Mouse (Mus musculus): ENCODE data around the gene Zcchc14.

Zcchc14 gene

DNA sequence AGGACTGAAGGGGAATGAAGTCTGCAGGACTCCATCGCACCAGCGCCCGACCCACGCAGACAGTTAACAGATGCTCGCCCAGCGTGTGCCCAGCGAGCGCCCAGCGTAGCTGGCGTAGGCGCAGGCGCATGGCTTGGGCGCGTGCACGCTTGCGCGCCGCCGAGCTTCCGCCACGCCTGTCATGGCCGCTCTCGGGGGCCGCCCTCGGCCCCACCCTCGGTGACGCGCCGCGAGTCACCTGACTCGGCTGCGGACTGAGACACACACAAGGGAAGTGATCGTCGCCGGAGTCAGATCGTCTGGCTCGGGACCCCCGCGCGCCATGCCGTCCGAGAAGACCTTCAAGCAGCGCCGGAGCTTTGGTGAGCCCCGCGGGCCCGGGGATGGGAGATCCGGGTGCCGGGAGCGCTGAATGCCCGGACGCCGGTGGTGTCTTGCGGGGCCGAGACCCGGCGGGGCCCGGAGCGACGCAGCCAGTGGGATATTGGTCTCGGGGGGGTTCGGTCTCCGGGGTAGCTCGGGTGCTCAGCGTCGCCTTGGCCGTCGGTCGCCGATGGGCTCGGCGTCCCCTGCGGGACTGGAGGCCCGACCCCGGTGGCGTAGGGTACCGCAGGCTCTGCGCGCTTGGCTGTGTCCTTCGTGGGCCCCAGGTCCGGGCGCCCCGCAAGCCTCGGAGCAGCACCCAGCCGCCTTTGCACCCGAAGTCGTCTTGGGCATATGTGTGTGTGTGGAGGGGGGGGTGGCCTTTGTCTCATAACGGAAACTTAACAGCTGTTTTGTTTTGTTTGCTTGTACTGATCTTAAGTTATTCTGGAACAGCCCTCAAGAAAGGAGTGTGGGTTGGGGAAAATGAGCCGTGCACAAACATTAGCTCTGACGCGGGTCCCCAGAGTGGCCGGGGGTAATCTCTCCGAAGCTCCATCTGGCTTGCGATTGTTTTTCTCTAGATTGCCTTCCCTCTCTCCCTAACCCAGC lies 62.2 kb downstream of the Zcchc14 start, which contains the start of gene Map1lc3b:
Map1lc3b (plus strand) TSS at position 159 of the 975 bp plus-strand sequence.
- in situ Hi-C loops (cut with MboI, MseI): loop anchor here (5.0 to 25.0 kb wide), 9 partner anchors 38 to 1972 kb away; partner anchors contain the start of genes Cdt1 (in 1 of the 2), Cox4i1 (in 1 of the 2), Cyba (in 1 of the 2) and Emc8 (in 1 of the 2)

DNA sequence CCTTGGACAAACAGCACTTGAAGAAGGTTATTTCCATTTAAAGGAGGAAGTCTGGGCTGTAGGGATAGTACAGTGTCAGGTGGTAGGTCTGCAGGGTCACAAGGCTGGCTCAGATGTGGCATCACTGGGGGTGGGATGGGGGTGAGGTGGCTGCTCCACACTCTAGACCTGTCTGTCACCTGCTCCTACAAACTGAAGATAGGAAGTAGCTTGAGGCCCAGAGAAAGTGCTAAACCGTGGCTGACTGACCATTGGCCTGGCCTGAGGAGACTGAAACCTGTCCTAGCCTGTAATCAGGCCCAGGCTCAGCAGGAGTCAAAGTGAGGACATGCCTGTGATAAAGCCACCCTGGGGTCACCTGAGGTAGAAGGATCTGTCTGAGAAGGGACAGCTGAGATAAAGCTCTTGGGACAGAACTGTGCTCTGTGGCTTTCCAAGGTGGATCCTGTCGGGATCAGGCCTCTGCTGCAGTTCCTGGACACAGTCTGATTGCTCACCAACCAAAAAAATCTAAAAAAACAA lies 63.4 kb downstream of the Zcchc14 start:
- in situ Hi-C loops (cut with MboI, MseI): loop anchor here (10.0 to 25.0 kb wide), 9 partner anchors 323 to 1973 kb away; partner anchors contain the start of genes Mvd (in 2 of the 2), Cdt1 (in 1 of the 2), Cox4i1 (in 1 of the 2) and Cyba (in 1 of the 2)

DNA sequence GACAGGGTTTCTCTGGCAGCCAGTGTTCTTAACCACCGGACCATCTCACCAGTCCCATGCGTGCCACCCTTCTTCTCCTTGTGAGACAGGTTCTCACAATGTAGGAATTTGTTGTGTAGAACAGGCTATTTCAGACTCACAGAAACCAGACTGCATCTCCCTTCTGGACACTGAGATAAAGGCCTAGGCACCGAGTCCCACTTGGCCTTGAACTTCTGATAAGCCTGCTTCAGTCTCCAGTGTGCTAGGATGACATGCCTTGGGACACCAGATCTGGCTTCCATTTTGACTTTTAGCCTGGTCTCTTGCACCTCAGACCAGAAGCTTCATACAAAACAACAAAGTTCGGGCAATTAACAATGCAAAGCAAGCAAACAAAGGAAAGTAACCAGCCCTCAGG lies 64.0 kb downstream of the Zcchc14 start:
- in situ Hi-C loops (cut with MboI, MseI): loop anchor here (10.0 to 25.0 kb wide), 9 partner anchors 324 to 1974 kb away; partner anchors contain the start of genes Mvd (in 2 of the 2), Cdt1 (in 1 of the 2), Cox4i1 (in 1 of the 2) and Cyba (in 1 of the 2)

DNA sequence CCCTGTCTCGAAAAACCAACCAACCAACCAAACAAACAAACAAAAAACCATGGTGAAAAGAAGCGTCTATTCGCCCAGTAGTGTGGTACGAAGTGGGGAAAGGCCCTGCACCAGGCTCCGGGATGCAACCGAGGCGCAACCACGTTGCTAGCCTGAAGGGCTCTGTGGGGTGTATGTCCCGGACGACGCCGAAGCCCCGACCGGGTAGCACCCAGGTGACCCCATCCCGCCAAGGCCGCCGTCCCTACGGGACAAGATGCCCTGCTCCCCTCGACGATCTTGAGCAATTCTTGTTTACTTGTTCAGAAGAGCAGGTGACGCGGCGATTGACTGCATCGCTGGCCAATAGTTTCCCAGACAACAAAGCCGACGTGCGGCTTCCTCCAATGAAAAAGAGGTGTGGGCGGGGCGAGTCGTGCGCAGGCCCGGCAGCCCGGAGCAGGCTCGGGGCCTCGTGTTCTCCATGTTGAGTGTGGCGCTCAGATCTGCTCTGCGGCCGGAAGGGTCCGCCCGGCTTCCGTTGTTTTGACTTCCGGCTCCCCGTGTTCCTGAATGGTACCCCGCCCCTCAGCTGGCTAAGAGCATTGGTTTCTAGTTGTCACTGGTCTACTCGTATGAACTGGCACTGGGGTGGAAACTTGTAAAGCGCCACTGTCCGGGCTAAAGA lies 67.4 kb downstream of the Zcchc14 start:
- in situ Hi-C loops (cut with MboI, MseI): loop anchor here (10.0 to 25.0 kb wide), 9 partner anchors 327 to 1977 kb away; partner anchors contain the start of genes Mvd (in 2 of the 2), Cdt1 (in 1 of the 2), Cox4i1 (in 1 of the 2) and Cyba (in 1 of the 2)

DNA sequence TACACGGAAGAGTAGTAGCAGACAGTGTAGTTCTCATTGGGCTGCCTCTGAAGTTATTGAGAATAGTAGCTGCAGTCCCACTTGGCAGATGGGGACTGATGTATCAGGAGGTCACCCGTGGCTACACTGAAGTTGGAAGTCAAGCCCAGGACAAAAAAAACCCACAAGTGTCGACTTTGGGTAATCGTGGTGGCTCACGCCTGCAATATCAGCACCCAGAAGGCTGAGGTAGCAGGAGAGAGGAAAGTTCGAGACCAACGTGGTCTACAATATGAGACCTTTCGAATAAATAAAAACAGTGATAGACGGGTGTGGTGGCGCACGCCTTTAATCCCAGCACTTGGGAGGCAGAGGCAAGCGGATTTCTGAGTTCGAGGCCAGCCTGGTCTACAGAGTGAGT lies 68.0 kb downstream of the Zcchc14 start:
- in situ Hi-C loops (cut with MboI, MseI): loop anchor here (10.0 to 25.0 kb wide), 9 partner anchors 328 to 1978 kb away; partner anchors contain the start of genes Mvd (in 2 of the 2), Cdt1 (in 1 of the 2), Cox4i1 (in 1 of the 2) and Cyba (in 1 of the 2)

DNA sequence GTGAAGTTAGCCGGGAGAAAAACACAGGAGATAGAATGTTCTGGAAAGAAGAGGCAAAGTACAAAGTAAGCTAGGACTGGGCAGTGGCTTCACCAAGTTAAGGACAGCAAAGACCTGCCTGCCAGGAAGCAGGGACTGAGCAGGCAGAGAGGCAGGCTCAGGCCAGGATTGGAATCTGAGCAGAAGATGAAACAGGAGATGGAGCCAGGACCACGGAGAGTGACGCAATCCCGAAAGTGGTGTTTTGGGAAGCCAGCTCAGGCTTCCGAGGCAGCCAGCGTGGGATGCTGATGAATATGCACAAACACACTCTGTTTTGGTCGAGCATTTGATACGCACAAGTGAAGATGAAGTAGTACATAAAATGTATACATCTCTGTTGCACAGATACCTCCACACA lies 69.0 kb downstream of the Zcchc14 start:
- in situ Hi-C loops (cut with MboI, MseI): loop anchor here (10.0 to 25.0 kb wide), 9 partner anchors 329 to 1979 kb away; partner anchors contain the start of genes Mvd (in 2 of the 2), Cdt1 (in 1 of the 2), Cox4i1 (in 1 of the 2) and Cyba (in 1 of the 2)

DNA sequence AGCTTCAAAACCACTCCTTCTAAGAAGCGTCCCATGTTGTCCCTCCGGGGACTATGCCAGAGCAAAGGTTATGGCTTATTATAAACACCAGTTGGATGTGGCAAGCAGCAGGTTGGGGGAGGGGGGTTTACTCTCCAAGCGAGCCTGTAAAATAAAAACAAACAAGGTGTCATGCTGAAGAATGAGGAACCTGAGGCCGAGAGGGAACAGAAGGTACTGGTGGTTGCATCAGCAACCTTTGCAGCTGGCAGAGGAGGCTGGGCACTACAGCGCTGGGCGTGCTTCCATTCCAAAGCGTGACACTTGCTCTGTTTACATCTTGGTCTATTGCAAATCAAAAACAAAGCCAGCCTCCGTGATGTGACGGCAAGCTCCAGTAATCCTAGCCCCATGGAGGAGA lies 72.2 kb downstream of the Zcchc14 start:
- in situ Hi-C loops (cut with MboI, MseI): loop anchor here (10.0 to 25.0 kb wide), 9 partner anchors 332 to 1982 kb away; partner anchors contain the start of genes Mvd (in 2 of the 2), Cdt1 (in 1 of the 2), Cox4i1 (in 1 of the 2) and Cyba (in 1 of the 2)

DNA sequence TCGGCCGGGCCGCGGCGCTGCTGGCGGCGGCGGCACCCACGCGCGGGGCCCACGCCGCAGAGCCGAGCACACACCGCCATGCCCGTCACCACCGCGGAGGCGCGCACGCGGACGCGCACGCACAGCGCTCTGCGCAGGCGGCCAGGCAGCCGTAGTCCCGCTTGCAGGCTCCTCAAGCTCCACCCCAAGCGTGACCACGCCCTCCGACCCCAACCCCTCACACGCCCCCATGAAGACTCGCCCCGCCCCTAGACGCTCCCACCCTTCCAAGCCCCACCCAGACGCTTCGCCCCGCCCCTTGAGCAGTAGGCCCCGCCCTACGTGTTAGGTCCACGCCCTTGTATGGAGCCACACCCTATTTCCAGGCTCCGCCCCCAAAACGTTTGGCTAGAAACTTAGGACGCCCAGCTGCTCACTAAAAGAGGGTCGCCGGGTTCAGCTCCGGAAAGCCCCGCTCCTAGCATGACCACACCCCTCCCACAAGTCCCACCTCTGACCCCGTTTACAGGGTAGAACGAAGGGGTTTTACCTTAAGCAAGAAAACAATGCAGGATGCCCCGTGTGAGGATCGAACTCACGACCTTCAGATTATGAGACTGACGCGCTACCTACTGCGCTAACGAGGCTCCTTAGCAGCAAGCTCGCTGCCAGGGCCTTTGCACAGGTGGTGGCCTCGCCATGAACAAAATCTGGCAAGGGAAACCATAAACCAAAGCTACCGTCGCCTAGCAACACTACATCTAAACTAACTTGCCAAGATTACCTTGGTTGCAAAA lies 73.8 kb downstream of the Zcchc14 start, which contains the start of gene Fbxo31:
Fbxo31 (minus strand) TSS at position 131 of the 776 bp plus-strand sequence.
- in situ Hi-C loops (cut with MboI, MseI): loop anchor here (5.0 to 25.0 kb wide), 9 partner anchors 333 to 1983 kb away; partner anchors contain the start of genes Cdt1 (in 1 of the 2), Cox4i1 (in 1 of the 2), Cyba (in 1 of the 2) and Emc8 (in 1 of the 2)

DNA sequence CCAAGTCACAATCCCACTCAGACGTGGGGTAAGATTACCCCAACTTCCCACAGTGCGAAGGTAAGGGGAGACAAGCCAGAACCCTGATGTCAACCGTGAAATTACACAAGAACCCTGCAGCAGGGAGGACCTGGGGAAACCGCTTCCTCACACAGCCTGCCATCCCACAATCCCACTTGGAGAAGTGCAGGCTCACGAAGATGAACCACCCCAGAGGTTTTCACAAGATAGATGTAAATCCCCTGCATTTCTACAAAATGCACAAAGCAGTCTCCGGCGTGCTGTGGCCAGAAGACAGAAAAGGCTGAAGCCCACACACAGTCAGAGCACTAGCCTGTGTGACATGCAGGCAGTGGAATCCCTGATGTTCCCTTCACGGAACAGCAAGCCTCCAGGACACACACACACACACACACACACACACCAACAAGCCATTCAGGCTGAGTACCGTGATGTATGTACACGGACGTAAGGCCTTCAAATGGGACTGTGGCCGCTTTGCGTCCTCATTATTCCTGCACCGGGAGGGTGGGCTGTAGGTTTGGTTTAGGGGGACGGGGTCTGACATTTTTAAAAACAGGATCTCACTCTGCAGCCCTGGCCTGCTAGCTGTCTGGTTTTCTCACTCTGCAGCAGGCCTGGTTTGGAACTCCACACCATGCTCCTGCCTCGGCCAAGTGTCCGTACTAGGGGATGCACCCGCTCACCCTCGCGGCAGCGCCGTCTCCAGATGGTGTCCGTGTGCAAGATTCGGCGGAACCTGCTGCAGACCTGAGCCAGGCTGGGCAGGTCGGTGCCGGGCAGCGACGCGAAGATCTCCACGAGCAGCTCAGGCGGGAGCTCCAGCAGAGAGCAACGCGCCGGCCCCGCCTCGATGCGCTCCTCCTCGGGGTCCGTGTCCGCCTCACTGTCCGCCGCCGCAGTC lies 74.7 kb downstream of the Zcchc14 start:
- in situ Hi-C loops (cut with MboI, MseI): loop anchor here (5.0 to 25.0 kb wide), 9 partner anchors 334 to 1984 kb away; partner anchors contain the start of genes Cdt1 (in 1 of the 2), Cox4i1 (in 1 of the 2), Cyba (in 1 of the 2) and Emc8 (in 1 of the 2)

DNA sequence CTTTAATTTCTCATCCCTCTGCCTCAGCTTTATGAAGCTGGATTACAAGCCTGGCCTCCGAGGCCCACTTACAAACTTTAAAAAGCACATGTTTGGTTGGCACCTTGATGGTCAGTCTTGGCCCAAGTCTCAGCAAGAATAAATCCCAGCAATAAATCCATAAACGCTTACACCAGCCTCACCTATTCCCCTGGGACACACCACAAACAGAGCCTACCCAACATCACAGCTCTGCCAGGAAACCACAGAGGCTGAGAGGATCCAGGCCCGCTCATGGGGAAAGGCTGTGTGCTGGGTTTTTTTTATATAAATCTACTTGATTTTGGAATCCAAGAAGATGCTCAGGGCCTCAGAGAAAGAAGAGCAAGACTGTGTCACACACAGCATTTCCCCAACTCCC lies 77.0 kb downstream of the Zcchc14 start:
- in situ Hi-C loops (cut with MboI, MseI): loop anchor here (5.0 to 25.0 kb wide), 9 partner anchors 337 to 1987 kb away; partner anchors contain the start of genes Cdt1 (in 1 of the 2), Cox4i1 (in 1 of the 2), Cyba (in 1 of the 2) and Emc8 (in 1 of the 2)

DNA sequence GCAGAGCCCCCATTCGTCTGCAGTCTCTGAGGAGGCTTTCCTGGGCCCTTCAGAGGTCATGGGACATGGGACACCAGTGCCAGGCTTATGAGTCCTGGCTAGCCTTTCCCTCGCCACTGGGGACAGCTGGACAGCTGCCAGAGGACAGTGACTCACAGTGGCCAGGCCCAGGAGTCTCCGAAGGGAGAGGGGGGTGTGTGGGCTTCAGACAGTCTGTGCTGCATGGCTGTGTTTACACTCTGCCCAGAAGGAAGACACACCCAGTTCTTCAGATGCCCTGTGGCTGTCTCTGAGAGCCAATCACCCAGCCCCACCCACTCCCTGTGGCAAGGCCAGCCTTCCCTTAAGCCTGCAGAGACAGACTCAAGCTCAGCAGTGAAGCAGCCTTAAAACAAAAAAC lies 79.4 kb downstream of the Zcchc14 start:
- in situ Hi-C loops (cut with MboI, MseI): no loop called here

DNA sequence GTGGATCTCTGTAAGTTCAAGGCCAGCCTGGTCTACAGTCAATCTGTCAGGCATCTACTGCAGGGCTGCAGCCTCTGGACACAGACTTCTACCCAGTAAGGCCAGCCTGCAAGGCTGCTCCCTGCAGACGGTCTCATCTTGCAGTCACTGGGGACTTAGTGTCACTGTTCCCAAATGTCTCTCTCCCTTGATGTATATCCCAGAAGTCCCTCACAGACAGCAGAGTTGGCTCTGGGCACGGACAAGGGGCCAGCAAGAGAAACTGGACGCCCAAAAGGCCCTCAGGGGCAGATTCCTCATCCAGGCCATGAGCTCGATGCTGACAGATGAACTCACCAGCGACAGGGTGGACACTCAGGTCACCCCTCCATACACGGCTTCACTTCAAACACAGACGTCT lies 80.6 kb downstream of the Zcchc14 start:
- in situ Hi-C loops (cut with MboI, MseI): no loop called here

DNA sequence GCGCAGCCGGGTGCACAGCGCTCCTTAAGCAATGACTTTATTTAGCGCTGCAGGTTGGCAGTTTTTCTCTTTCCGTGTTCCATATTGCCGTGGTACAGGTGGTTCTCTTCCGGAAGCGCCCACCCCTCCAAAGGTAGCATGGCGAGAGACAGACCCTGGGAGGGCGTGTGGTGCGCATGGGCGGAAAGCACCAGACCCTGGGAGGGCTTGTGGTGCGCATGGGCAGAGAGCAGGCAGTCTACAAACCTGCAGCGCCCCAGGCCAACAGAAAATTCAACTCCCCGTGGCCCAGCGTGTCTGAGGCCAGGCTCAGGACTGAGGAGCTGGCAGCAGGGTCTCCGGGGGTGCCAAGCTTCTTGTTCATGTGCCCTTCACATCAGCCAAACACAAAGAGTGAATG lies 81.9 kb downstream of the Zcchc14 start:
- in situ Hi-C loops (cut with MboI, MseI): no loop called here

DNA sequence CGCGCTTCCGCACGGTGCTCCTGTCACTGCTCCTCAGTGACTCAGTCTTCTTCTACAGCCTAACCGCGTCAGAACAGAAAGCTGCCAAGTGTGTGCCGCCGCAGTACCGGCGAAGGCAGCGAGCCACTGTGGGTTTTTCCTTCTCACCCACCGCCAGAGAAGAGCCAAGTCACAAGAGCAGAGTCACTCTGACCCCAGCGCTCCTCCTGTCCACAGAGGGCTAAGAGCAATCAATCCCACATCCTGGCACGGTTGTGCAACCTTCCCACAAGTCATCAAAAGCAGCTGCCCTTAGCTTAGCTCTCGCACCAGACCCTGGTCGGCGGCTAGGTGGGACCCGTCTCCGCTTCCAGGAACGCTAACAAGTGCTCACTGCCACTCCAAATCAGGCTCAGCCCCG lies 82.4 kb downstream of the Zcchc14 start:
- in situ Hi-C loops (cut with MboI, MseI): no loop called here

DNA sequence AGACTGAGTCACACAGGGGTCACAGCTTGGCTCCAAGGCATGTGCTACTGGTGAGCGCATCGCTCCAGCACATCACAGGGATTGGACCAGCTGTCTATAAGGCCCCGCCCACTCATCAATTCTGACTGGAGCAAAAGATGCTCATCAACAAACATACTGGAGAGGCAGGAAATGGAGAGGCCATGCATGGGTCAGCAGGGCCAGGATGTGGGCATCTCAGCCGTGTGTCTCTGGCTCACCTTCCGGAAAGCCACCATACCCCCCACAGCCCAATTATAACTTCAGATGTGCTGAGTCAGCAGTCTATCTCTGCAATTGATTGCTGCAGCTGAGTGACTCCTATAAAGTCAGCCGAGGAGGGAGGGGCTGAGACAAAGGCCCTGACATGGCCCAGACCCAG lies 84.4 kb downstream of the Zcchc14 start:
- in situ Hi-C loops (cut with MboI, MseI): no loop called here

DNA sequence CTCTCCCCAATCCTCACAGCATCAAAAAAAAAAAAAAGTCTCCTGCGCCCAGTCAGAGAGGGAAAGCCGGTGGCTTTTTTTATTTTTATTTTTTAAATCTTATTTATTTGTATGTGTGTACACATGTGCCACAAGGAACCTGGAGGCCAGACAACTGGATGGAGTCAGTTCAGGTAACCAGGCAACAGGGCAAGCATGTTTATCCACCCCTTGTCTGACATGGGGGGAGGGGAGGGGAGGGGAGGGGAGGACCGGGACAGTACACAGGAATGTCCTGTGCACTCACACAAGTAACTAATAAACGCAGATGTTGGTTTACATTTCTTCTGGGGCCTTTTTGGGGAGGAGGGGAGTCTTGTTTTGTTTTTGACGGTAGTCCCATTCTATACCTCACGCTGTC lies 89.0 kb downstream of the Zcchc14 start:
- in situ Hi-C loops (cut with MboI, MseI): no loop called here

DNA sequence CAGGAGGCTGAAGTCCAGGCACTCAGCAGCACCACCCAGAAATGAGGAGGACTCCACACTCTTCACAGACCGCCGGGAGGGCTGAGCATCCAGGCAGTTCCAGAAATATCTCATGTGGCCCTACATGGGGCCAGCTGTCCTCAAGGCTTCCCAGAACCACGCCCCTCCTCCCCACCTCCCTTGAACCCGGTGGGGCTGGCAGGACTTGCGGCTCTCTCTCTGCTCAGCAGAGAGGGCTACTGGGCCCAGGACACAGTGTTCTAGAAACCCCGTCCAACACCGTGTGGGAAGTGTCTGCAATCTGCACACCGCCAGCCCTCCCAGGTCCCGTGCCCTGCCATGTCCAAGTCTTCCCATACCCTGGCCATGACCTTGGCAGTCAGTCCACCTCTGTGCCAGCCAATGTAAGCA lies 89.8 kb downstream of the Zcchc14 start:
- in situ Hi-C loops (cut with MboI, MseI): no loop called here

DNA sequence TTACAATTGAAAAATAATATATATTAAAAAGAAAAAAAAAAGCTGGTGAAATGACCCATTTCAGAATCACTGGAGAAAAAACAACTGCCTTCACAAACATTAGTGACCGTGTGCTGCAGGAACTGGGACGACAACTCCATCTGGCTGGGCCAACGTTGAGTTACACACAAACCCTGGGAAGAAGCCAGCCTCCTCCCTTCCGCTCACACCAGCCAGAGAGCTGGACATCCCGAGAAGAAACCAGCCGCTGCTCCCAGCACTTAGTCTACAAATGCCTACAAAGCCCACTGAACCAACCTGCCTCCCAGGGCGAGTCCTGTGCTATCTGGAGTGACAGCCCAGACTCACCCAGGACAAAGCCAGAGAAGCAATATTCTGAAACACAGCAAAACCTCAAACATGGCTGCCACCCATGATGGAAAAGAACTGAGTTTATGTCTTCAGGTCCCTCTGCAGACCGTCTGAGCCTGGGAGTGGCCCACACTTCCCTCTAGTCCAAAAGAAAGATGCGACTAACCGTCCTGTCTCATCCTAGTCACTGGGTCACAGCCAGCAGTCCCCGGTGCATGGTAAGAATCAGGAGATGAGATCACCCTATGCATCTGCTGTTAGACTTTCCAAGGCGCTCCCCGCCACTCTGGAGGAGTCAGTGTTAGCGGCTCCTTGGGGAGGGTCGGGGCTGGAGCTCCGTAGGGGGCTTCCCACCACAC lies 90.9 kb downstream of the Zcchc14 start:
- in situ Hi-C loops (cut with MboI, MseI): no loop called here

Measured in T-helper 17 cell (primary cell).